Mouse (Mus musculus): ENCODE results near the gene Clcn7. TPM values are rescaled to one million over a fixed set of nuclear protein-coding genes. Genes with fewer than 3 reads are reported as not detected.
"Not testable (repeated sequence)": the region's sequence is repeated elsewhere in the genome, so short reads cannot be mapped to it uniquely, and the experiment has no call there.

The Clcn7 gene
- total RNA-seq, 1 experiment from 2014 or later = 21.5 TPM

GRCm38 (mm10) chr17:25123979-25124378 is 9.2 kb upstream of the Clcn7 start:
- ATAC-seq (ENCODE audit: extremely low read depth, insufficient number of reproducible peaks, low FRiP score, poor library complexity, severe bottlenecking) = peak; percentile 47; the same call in 1 of the 2 replicates

- ATAC-seq (ENCODE audit: extremely low read depth, insufficient number of reproducible peaks, low FRiP score, poor library complexity, severe bottlenecking) = not testable (repeated sequence)
These were observed 7.6 kb upstream of the Clcn7 start for GRCm38 (mm10) chr17:25125442-25126060.

DNA sequence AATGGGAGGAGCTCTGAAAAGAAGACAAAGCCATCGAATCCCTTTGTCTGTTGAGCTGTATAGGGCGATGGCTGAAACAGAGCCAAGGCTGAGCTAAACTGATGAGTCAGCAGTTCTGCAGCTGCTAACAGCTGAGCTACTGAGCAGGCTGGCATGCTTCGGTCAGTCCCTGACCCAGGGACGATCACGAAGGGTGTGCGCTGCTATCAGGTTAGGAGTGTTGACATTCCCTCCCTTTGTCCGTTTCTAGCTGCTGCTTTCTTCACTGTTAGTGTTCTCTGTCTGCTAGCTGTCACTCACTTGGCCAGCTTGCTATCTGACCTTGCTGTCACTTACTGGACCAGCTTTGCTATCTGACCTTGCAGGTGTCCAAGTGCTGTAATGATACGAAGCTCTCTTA is 6.1 kb upstream of the Clcn7 start:
- no peak for ATAC-seq (ENCODE audit: extremely low read depth, insufficient number of reproducible peaks, low FRiP score, poor library complexity, severe bottlenecking)

GRCm38 (mm10) chr17:25127681-25128080 is 5.5 kb upstream of the Clcn7 start:
- no peak for ATAC-seq (ENCODE audit: extremely low read depth, insufficient number of reproducible peaks, low FRiP score, poor library complexity, severe bottlenecking)

DNA sequence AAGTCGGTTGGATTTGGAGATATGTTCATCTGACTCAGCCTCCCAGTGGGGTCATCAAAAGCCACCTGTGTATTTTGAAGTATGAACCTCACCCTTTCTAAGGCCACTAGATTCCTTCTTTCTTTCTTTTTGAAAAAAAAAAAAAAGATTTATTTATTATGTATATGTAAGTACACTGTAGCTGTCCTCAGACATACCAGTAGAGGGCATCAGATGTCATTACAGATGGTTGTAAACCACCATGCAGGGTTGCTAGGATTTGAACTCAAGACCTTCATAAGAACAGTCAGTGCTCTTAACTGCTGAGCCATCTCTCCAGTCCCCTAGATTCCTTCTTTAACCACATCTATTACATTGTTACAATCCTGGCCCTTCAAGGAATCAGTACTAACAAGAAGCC is 3.1 kb upstream of the Clcn7 start:
- ATAC-seq (ENCODE audit: extremely low read depth, insufficient number of reproducible peaks, low FRiP score, poor library complexity, severe bottlenecking) = no peak

GRCm38 (mm10) chr17:25135622-25136021 is 2.4 kb downstream of the Clcn7 start:
- ATAC-seq (ENCODE audit: extremely low read depth, insufficient number of reproducible peaks, low FRiP score, poor library complexity, severe bottlenecking) = no peak

DNA sequence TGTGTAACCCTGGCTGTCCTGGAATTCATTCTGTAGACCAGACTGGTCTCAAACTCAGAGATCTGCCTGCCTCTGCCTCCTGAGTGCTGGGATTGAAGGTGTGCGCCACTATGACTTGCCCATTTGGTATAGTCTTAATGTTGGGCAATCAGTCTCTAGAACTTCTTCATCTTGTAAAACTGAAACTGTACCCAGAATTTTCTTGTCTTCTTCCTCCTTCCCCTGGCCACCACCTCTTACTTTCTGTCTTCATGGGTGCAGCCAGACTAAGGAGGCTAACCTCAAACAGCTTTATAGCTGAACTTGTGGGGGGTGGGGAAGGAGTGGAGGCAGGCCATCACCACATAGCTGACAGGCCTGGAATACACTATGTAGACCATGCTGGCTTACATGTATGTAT is 5.6 kb downstream of the Clcn7 start:
- ATAC-seq (ENCODE audit: extremely low read depth, insufficient number of reproducible peaks, low FRiP score, poor library complexity, severe bottlenecking) = no peak

- ATAC-seq (ENCODE audit: extremely low read depth, insufficient number of reproducible peaks, low FRiP score, poor library complexity, severe bottlenecking) = no peak
These were observed 6.8 kb downstream of the Clcn7 start for GRCm38 (mm10) chr17:25139960-25140359.

DNA sequence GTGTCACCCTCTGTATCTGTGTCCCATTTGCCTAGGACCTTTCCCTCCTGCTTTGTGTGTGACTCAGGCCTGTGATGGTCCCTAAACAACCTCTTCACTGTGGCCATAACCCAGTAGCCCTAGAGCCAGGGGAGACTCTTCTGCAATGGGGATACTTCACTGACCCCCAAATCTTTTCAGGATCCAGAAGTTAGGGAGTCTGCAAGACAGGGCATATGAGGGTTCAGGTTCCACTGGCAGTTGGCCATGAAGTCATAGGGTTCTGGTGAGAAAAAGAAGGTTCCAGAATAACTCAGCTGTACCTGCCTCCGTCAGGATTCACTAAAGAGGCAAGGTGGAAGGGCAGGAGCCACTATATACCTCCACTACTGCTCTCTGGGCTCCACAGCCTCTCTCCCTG is 29.0 kb downstream of the Clcn7 start, which contains the start of gene Ccdc154:
Gene Ccdc154 (plus strand): TSS at position 301 of the 400 bp plus-strand sequence.
- no peak for ATAC-seq (ENCODE audit: extremely low read depth, insufficient number of reproducible peaks, low FRiP score, poor library complexity, severe bottlenecking)

DNA sequence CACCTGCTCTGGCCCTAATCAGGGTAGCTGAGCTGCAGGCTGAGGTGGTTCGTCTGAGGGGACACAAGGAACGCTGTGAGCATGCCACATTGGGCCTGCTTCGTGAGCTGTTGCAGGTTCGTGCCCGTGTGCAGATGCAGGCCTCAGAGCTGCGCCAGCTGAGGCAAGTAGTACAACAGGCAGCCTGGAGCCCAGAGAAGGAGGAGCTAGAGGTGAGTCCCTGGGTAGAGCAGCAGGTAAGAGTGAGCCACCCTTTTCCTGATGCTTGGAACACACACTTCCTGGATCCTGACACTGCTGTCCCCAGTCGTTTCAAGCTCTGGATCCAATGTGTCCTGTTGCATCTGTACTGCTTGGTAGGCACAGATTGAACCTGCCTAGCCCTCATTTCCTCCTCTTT is 30.2 kb downstream of the Clcn7 start:
- no peak for ATAC-seq (ENCODE audit: extremely low read depth, insufficient number of reproducible peaks, low FRiP score, poor library complexity, severe bottlenecking)

GRCm38 (mm10) chr17:25164770-25165169 is 31.6 kb downstream of the Clcn7 start:
- ATAC-seq (ENCODE audit: extremely low read depth, insufficient number of reproducible peaks, low FRiP score, poor library complexity, severe bottlenecking) = no peak

DNA sequence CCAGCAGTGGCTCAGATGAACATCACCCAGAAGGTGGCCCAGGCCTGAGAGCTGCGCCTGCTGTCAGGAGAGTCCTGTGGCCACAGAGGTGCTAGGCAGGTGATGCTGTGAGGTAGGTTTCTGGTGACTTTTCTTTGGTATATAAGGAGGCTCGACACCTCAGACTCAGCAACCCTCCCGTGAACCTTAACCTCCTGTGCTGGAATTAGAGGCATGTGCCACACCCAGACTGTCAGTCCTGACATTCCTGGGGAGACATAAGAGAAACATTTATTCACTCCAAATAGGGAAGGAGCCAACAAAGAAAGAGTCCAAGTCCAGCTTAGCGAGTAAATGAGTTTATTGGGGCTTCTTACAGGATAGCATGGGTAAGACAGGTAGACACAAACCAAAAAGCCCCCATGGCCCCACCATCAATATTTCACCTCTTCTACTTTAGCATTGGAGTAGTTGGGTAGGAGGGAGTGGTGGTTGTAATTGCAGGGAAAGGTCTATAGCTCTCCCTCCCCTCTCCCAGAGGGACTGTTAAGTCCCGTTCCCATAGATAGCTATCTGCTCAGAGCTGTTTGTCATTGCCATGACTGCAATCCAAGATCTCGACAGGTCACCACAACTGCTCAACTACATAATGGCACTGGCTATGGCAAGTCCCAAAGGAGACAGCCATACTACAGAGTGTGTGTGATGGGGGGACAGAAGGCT is 32.9 kb downstream of the Clcn7 start:
- no peak for ATAC-seq (ENCODE audit: extremely low read depth, insufficient number of reproducible peaks, low FRiP score, poor library complexity, severe bottlenecking)

GRCm38 (mm10) chr17:25169706-25170105 is 36.5 kb downstream of the Clcn7 start:
- ATAC-seq (ENCODE audit: extremely low read depth, insufficient number of reproducible peaks, low FRiP score, poor library complexity, severe bottlenecking) = no peak

DNA sequence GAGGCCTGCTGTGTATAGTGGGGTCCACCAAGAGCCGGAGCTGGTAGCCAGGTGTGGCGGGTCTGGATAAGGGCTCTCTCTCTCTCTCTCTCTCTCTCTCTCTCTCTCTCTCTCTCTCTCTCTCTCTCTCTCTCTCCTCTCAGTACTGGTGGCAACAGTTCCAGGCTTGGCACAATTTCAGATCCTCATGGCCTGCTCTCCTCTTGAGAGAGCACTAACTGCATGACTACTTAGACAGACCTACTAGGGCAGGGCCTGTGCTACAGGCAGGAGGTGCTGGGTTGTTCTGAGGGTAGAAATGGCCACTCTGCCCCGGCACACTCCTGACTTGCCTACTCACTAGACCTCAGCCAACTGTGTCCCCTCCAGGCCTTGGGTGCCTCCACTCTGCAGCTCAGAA is 39.4 kb downstream of the Clcn7 start:
- no peak for ATAC-seq (ENCODE audit: extremely low read depth, insufficient number of reproducible peaks, low FRiP score, poor library complexity, severe bottlenecking)

DNA sequence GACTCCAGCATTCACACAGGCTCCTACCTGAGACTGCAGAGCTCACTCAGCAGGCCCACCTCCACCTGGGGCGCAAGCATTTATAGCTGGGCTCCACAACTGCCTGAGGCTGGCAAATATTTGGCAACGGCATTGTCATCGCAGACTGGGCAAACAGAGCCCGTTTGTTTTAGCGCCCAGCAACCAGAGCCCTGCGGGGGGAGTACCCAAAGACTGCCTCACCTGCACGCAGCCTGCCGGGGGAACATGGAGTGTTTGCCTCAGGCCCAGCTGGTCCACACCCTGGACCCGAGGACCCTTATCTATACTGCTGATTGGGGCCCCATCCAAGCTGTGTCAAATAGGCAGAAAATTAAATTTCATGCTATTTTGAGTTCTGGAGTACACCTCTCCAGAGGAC is 42.2 kb downstream of the Clcn7 start, which contains the start of gene Gm38655:
Gene Gm38655 (minus strand): TSS at position 61 of the 400 bp plus-strand sequence.
- ATAC-seq (ENCODE audit: extremely low read depth, insufficient number of reproducible peaks, low FRiP score, poor library complexity, severe bottlenecking) = no peak

GRCm38 (mm10) chr17:25183232-25183631 is 50.0 kb downstream of the Clcn7 start:
- no peak for ATAC-seq (ENCODE audit: extremely low read depth, insufficient number of reproducible peaks, low FRiP score, poor library complexity, severe bottlenecking)

- ATAC-seq (ENCODE audit: extremely low read depth, insufficient number of reproducible peaks, low FRiP score, poor library complexity, severe bottlenecking) = peak; percentile 94
These were observed 51.0 kb downstream of the Clcn7 start, which contains the start of gene BC003965 for GRCm38 (mm10) chr17:25184129-25184691. TSS of gene BC003965 (plus strand) at chr17:25184554.

DNA sequence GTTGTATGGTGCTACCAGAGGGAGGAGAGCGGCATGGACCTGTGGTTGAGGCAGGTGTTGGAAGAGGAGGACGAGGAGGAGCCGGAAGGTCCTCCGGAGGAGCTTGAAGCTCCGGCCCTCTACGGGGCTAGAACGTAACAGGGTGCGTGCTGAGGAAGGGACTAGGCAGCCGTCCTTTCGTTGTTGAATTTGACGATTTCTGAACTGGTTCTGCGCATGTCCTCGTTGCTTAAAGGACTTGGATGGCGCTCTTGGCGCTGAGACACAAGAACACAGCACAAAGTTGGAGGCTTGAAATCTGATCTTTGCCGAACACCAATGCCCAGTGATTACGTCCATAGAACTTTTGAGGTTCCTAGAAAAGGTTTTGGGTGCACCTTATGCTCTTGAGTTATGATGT is 51.8 kb downstream of the Clcn7 start:
- no peak for ATAC-seq (ENCODE audit: extremely low read depth, insufficient number of reproducible peaks, low FRiP score, poor library complexity, severe bottlenecking)

- no peak for ATAC-seq (ENCODE audit: extremely low read depth, insufficient number of reproducible peaks, low FRiP score, poor library complexity, severe bottlenecking)
These were observed 54.6 kb downstream of the Clcn7 start for GRCm38 (mm10) chr17:25187784-25188149.

Measured in neutrophil, adult 5-6 weeks (primary cell).